Comparison of ENCODE assay signal across 16 mouse cellular contexts in the genomic region with DNA sequence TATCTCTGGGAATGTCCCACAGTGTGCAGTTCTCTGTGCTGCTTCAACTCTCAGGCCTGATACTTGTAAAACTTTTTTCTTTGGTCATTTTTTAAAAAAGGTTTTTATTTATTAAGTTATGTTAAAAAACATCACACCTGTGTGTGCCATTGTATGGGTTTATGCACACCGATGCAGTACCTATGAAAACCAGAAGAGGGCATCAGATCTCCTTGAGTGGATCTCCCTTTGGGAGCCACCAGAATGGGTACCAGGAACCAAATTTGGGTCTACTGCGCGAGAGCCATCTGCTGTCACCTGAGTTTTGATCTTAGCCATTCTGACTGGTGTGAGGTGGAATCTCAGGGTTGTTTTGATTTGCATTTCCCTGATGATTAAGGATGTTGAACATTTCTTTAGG. TPM values are rescaled to one million over a fixed set of nuclear protein-coding genes. Genes with fewer than 3 reads are reported as not detected.
DNase-seq lines count a peak whose midpoint lies in the region; ATAC-seq and TF ChIP-seq lines count a peak whose summit lies in the region.
"Had no signal": no experiment of that assay in that cellular context is flagged by ENCODE, and none has a peak within 500 bp of the region (broad histone marks: within the 10 kb centered on the region; RNA-seq: fewer than 3 reads in every experiment).

No protein-coding gene starts in this region.

- H3K27me3 ChIP-seq in E14TG2a.4 (ENCODE audit: insufficient read depth, low read length): no peaks in the 10 kb centered on the region

- peaks cover 9% of the 10 kb centered on the region; the same call in 1 of the 2 replicates for H3K4me1 ChIP-seq in E14TG2a.4 (replicated peaks; ENCODE audit: low read depth, low read length)
- H3K4me1 ChIP-seq: hindbrain, embryonic 10.5 days; megakaryocyte, embryonic 14.5 days had no signal

- no peaks in the 10 kb centered on the region for H3K36me3 ChIP-seq in E14TG2a.4 (ENCODE audit: insufficient read depth, low read length)
- H3K36me3 ChIP-seq: forebrain, embryonic 10.5 days; hindbrain, embryonic 10.5 days had no signal

- ATAC-seq in CD4-positive, CD25-positive, alpha-beta regulatory T cell, adult 4 months: no peak

- DNase-seq in CD4-positive, CD25-positive, alpha-beta regulatory T cell, adult 2 months (ENCODE audit: low read depth, low spot score): peak; percentile 54
- DNase-seq in layer of hippocampus, adult 2 months (ENCODE audit: low spot score in 2 of 2): no peak
- DNase-seq in layer of hippocampus, adult 9-11 months: no peak
- DNase-seq in naive thymus-derived CD4-positive, alpha-beta T cell, adult 2 months (ENCODE audit: low read depth): peak; percentile 52
- no peak for DNase-seq in frontal cortex, postnatal 10 days (ENCODE audit: low spot score in 2 of 2)
- no peak for DNase-seq in right cerebral cortex, postnatal 25 days
- DNase-seq: layer of hippocampus, postnatal 36 days; right cerebral cortex, adult 18-20 months had no signal

- no peak overlapping the region for H3K27ac ChIP-seq in layer of hippocampus, adult 2 months
- H3K27ac ChIP-seq: forebrain, embryonic 10.5 days; hindbrain, embryonic 10.5 days had no signal

- no peak overlapping the region for H3K4me3 ChIP-seq in layer of hippocampus, adult 2 months
- H3K4me3 ChIP-seq in E14TG2a.4 (replicated peaks; ENCODE audit: low read length): no peak overlapping the region
- H3K4me3 ChIP-seq: forebrain, embryonic 10.5 days; hindbrain, embryonic 10.5 days; megakaryocyte, embryonic 14.5 days had no signal

- peaks cover 10% of the 10 kb centered on the region for H3K9me3 ChIP-seq in E14TG2a.4 (ENCODE audit: low read length)
- H3K9me3 ChIP-seq: hindbrain, embryonic 10.5 days had no signal

- TF ChIP-seq CTCF in layer of hippocampus, adult 2 months (conservative IDR thresholded peaks at IDR 0.05): peak; percentile 66
- TF ChIP-seq CTCF in E14TG2a.4 (conservative IDR thresholded peaks at IDR 0.05; ENCODE audit: low read length): peak; percentile 60

RNA-seq across cellular contexts. Expression of gene Pde10a, which starts 12.9 kb away (rescaled TPM):
- polyA plus RNA-seq in CD4-positive, CD25-positive, alpha-beta regulatory T cell, adult 4 months (2017; shearing (Covaris generic)): 1 to 10 TPM in 1 of 2 experiments, not detected in 1; 1.1 TPM
- total RNA-seq in layer of hippocampus, adult 2 months (2021): 10 to 100 TPM; 67.6 to 71.6 TPM

RNA-seq across cellular contexts. Expression of gene Gm17087, which starts 28.6 kb away (rescaled TPM):
- polyA plus RNA-seq in CD4-positive, CD25-positive, alpha-beta regulatory T cell, adult 4 months (2017; shearing (Covaris generic)): 1 to 10 TPM in 1 of 2 experiments, not detected in 1; 3.6 TPM
- not detected for total RNA-seq in layer of hippocampus, adult 2 months (2021)
- total RNA-seq: layer of hippocampus, postnatal 36 days; liver, adult 2 months had no signal
- polyA plus RNA-seq: forebrain, embryonic 10.5 days; gonadal fat pad, adult 2 months; hindbrain, embryonic 10.5 days; kidney, embryonic 16.5 days; liver, adult 2 months had no signal

Comparison
In these comparisons a context has a peak if more than half of its experiments do, and no peak if none do; other contexts are left out.
1. DNase-seq: peak in CD4-positive, CD25-positive, alpha-beta regulatory T cell, adult 2 months (single experiment) and naive thymus-derived CD4-positive, alpha-beta T cell, adult 2 months (single experiment); none in layer of hippocampus, adult 2 months (0 of 2), layer of hippocampus, adult 9-11 months (single experiment), frontal cortex, postnatal 10 days (0 of 2) and right cerebral cortex, postnatal 25 days (single experiment).